Mouse (Mus musculus) gastrocnemius, postnatal 36 days (tissue): ENCODE data around the gene Mgll. TPM values are rescaled to one million over a fixed set of nuclear protein-coding genes. Genes with fewer than 3 reads are reported as not detected.

Experiments
- DNase-seq, 2 experiments: peaks; one replicate each; pipeline ENCODE4 v3.0.0; 2022
- intact Hi-C: fragments of 180-260 bp; cut with DNase I; formaldehyde crosslinking; loops from one replicate; pipeline ENCODE4 v1.15.1; 2025
- total RNA-seq, 2 experiments: library from RNA; stranded (reverse); gene quantifications; 2 replicates each; pipeline ENCODE4 v1.2.3; 2021

Mgll gene
- total RNA-seq, 2 experiments from 2014 or later: 36.6 to 37.6 TPM

- DNase-seq: no peak
- intact Hi-C loops: no loop called here
Measured at GRCm38 (mm10) chr6:88741041-88741440, 16.8 kb downstream of the Mgll start.

GRCm38 (mm10) chr6:88741791-88742190 lies 17.6 kb downstream of the Mgll start:
- no peak for DNase-seq
- intact Hi-C loops: loop anchor here (2.0 kb wide), 1 partner anchor 15 kb away; no protein-coding TSS in a partner anchor

- no peak for DNase-seq
- intact Hi-C loops: loop anchor here (2.0 kb wide), 1 partner anchor 14 kb away; no protein-coding TSS in a partner anchor
Measured at GRCm38 (mm10) chr6:88742286-88743011, 18.2 kb downstream of the Mgll start.

GRCm38 (mm10) chr6:88743601-88744291 lies 19.5 kb downstream of the Mgll start:
- DNase-seq: no peak
- intact Hi-C loops: loop anchor here (2.0 kb wide), 1 partner anchor 13 kb away; no protein-coding TSS in a partner anchor

GRCm38 (mm10) chr6:88745027-88745426 lies 20.8 kb downstream of the Mgll start:
- no peak for DNase-seq
- intact Hi-C loops: no loop called here

- no peak for DNase-seq
- intact Hi-C loops: no loop called here
Measured at GRCm38 (mm10) chr6:88746271-88746670, 22.1 kb downstream of the Mgll start.

GRCm38 (mm10) chr6:88747296-88748040 lies 23.3 kb downstream of the Mgll start:
- no peak for DNase-seq
- intact Hi-C loops: no loop called here

GRCm38 (mm10) chr6:88750884-88751283 lies 26.7 kb downstream of the Mgll start:
- intact Hi-C loops: no loop called here
- DNase-seq: no peak

GRCm38 (mm10) chr6:88752711-88753219 lies 28.6 kb downstream of the Mgll start:
- intact Hi-C loops: no loop called here
- DNase-seq: no peak

- intact Hi-C loops: no loop called here
- no peak for DNase-seq
Measured at GRCm38 (mm10) chr6:88753578-88753977, 29.4 kb downstream of the Mgll start.

- no peak for DNase-seq
Measured at GRCm38 (mm10) chr6:88756992-88757391, 32.8 kb downstream of the Mgll start.

GRCm38 (mm10) chr6:88758074-88758473 lies 33.9 kb downstream of the Mgll start:
- no peak for DNase-seq
- intact Hi-C loops: no loop called here

More at GRCm38 (mm10) chr6:88756992-88757391, 32.8 kb downstream of the Mgll start:
- intact Hi-C loops: loop anchor here (2.0 kb wide), 1 partner anchor 14 kb away; no protein-coding TSS in a partner anchor

GRCm38 (mm10) chr6:88758568-88759522 lies 34.6 kb downstream of the Mgll start:
- intact Hi-C loops: no loop called here
- no peak for DNase-seq

GRCm38 (mm10) chr6:88759793-88760453 lies 35.7 kb downstream of the Mgll start:
- intact Hi-C loops: no loop called here
- peak; percentile 89 to 91 for DNase-seq

- intact Hi-C loops: no loop called here
Measured at GRCm38 (mm10) chr6:88760935-88761635, 36.9 kb downstream of the Mgll start.

GRCm38 (mm10) chr6:88761684-88762439 lies 37.6 kb downstream of the Mgll start:
- no peak for DNase-seq
- intact Hi-C loops: no loop called here

More at GRCm38 (mm10) chr6:88760935-88761635, 36.9 kb downstream of the Mgll start:
- DNase-seq: no peak

- no peak for DNase-seq
- intact Hi-C loops: no loop called here
Measured at GRCm38 (mm10) chr6:88762440-88763196, 38.4 kb downstream of the Mgll start.
